Mouse (Mus musculus): ENCODE results near the gene Hist1h1e.

DNA sequence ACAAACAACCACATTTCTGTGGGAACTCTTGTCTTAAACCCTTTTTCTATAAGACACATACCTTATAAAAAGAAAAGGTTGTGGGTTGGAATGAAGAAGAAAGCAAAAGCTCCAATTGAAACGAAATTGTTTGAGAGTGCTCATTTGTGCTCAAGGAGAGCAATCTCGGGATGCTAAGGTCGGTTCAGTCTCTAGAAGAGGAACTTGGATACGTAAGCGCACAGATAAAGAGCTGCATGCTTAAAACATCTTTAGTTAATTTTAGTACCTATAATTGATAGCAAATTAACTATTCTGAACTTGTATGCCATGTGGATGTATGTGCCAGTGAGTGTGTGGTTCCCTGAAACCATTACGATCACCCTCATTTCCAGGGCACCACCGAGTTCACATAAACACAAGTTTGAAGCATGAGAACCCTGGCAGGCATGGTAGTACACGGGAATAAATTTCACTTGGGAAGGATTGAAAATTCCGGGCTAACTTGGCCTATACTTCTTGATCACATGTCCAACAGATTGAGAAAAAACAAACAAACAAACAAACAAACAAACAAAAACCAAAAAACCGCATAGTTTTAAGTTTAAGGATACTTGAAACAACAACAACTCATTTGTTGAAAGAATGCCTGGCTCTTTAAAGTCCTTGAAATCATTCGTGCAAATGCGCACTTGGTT, 2.2 kb downstream of the Hist1h1e start:
- TF ChIP-seq CTCF (IDR thresholded peaks at IDR 0.05; ENCODE audit: control insufficient read depth, insufficient read depth, insufficient read length) = no peak
- no peak for TF ChIP-seq MYOD1 (IDR thresholded peaks at IDR 0.05; ENCODE audit: control insufficient read depth, insufficient read length, low read depth)

Data from C2C12 (cell line).